Mouse (Mus musculus) adrenal gland, postnatal 36 days (tissue): Measurements from ENCODE around the gene Ints14. TPM values are rescaled to one million over a fixed set of nuclear protein-coding genes. Genes with fewer than 3 reads are reported as not detected.

Experiments
- DNase-seq, 2 experiments: peaks; one replicate each; pipeline ENCODE4 v3.0.0; 2021; ENCODE audit warnings: mixed read lengths in 1 of 2
- long read RNA-seq, 2 experiments: library from polyadenylated mRNA; stranded (forward); transcript quantifications; one replicate each; pipeline ENCODE4 v2.0.0; 2021; ENCODE audit warnings: borderline sequencing depth in 2 of 2
- total RNA-seq, 2 experiments: library from RNA; stranded (reverse); gene quantifications; 2 replicates each; pipeline ENCODE4 v1.2.3; 2021

Gene Ints14
- total RNA-seq, result 10 to 100 TPM; 24.9 to 30.3 TPM
- long read RNA-seq, experiment 1, partial matches to known transcripts, result 9 of 14 reads
- long read RNA-seq, experiment 1, other reads (novel, unspliced or antisense), result 2 of 14 reads
- long read RNA-seq, experiment 2, partial matches to known transcripts, result 3 of 7 reads
- long read RNA-seq, experiment 2, other reads (novel, unspliced or antisense), result 1 of 7 reads

DNA sequence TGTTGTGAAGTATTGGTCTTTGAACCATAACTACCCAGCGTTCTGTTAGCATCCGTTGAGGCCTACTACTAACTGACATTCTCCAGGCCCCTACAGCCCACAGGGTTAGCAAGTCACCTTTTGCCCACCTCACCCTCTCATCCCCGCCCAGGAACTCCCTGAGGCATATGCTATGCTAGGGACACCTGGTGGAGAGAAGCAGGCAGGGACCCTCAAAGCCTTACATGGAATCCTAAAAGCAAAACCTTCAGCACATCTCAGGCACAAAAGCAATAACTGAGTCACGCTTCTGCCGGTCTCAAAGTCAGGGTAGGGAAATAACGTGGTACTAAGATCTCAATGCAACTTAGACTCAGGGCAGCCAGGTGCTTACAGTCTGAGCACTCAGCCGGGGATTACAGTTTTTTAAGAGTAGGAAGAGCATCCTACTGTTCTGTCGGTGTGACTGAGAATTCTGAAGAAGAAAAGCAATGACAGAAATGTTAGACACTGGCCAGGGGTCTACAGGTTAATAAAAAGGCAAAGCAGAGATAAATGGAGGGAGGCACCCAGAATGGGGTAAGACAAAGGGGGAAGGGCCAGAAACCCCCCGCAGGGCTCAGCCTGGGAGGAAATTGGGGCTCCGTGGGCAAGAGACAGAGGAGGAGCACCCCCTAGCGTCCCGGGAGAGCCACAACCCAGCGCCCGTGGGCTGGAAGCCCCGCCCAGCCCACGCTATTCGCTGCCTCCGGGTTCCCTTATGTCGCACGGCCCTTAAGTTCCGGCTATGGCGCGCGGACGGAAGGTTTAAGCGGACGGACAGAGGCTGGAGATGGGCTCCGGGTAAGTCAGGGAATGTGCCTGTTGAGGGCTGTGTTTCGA, at the start of gene Ints14:
Gene Ints14, plus strand, starts transcription at position 789 of the 861 bp plus-strand sequence.
- DNase-seq, result peak; percentile 96

DNA sequence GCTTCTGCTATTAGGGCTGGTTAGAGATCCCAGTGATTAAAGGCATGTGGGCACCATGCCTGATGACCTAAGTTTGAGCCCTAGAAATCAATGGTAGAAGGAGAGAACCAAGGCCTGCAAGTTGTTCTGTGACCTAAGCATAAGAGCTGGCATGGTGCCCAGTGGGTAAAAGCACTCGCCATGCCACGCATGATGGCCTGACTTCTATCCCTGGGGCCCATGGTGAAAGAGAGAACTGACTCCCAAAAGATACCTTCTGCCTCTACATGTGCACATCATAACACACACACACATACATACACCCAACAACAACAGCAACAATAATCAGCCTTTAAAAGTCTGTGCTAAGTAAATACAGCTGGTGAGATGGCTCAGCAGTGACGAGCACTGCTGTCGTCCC, 47.3 kb upstream of the Ints14 start:
- no peak for DNase-seq

DNA sequence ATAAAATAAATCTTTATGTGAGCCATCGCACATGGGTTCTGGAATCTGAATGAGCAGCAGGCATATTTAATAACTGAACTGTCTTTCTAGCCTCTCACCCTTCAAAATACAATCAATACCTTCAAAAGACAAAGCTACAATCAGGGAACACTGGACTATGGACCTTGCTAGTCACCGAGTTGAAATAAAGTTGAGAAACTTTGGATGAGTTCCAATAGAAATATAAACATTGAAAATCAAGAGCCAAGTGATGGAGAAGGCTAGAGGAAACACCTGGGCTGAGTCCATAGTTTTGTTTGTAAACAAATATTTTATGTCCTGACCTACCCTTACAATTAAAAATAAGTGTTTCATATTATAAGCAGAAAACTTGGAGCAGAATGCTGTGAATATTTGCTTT, 46.7 kb upstream of the Ints14 start:
- no peak for DNase-seq

DNA sequence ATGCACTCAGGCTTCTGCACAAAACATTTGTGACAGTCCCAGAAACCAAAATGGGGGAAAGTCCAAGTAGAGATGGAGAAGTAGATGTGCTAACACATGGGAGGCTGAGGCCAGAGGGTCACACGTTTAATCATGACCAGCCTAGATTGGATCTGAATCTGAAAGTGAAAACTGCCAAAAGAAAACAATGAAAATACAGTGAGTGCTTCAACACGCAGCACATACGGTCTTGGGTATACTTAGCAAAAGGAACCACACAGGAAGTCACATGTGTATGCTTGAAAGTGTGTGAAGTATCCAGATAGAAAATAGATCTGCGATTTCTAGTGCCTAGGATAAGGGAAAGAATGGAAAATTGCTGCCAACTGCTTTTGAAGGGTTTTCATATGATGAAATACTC, 46.1 kb upstream of the Ints14 start:
- DNase-seq, result no peak

DNA sequence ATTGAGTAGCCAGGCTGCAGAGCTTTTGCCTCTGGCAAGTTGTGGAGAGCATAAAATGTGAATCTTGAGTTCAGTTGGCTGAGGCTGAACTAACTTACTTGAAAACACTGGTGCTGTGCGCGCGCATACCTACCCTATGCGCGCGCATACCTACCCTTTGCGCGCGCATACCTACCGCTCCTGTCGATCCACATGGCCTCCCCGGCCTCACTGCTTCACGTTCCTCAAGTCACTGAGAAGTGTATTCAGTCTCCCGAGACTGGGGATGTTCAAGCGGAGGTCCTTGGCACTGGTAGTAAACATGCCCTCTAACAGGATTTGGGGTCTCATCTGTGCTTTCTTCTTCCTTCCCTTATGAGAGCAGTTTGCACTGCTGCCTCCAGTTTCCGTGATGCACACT, 42.1 kb upstream of the Ints14 start:
- no peak for DNase-seq

DNA sequence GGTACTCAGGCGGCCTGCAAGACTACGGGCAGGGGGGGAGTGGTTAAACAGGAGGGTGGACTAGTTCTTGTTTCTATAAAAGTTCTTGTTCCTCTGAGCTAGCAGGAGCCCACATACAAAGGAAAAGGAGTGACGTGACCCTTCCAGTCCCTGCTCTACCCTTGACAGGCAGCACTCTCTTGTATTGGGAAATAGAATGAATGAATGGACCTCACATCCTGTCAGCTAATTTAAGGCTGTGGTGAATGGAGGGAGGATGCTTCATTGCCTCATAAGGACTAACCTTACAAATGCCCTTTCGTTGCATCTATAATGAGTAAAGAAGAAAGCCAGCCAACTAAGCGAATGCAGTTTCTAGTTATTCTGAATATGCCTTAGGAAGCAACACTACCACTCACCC, 34.9 kb upstream of the Ints14 start:
- DNase-seq, result no peak

DNA sequence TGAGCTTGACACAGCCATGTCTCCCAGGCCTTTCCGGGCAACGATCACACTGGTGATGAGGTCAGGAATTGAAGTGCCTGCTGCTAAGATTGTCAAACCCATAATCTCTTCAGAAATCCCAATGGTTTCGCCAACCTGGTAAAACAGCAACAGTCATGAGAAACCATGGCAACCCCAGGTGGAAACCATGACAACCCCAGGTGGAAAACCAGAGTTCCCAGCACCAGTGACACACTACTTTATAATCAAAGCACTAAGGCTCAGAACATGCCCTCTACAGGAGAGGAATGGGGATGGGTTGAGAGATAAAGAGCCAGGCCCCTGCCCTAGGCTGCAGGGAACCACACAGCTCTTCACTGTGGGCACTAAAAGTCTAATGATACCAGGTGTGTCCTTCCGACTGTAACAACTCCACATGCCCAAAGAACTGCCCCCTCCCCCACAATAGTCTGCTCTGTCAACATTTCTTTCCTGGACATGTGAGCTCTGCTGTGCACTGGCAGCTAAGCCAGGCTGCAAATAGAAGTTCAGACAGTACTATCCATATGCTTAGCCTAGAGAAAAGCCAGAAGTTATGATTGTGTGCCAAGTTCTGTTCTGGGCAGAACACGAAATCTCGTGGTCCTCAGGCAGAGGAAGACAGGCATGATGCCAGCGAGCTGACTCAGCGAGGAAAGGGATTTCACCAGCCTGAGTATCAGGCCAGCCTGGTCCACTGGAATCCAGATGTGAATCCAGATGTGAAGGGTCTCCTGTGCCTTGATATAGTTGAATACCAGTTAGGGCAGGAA, 34.3 kb upstream of the Ints14 start:
- peak; percentile 80 to 85 for DNase-seq

DNA sequence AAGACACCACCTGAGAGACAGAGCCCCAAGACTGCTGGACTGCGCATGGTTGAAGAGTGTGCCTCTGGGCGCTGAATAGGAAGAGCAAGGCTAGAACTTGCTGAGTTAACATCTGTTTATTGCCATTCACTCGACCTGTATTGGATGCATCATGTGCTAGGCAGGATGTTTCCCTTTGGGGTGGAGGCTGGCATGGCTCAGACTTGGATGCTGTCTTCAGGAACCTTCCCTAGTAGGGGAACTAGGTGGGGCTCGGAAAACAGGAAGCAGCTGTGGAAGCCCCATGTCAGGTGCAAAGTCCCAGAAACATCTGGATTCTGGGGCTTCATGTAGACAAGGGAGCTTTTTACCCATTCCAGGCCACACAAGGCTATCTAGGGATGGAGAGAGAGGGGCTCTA, 30.4 kb upstream of the Ints14 start:
- DNase-seq, result no peak

DNA sequence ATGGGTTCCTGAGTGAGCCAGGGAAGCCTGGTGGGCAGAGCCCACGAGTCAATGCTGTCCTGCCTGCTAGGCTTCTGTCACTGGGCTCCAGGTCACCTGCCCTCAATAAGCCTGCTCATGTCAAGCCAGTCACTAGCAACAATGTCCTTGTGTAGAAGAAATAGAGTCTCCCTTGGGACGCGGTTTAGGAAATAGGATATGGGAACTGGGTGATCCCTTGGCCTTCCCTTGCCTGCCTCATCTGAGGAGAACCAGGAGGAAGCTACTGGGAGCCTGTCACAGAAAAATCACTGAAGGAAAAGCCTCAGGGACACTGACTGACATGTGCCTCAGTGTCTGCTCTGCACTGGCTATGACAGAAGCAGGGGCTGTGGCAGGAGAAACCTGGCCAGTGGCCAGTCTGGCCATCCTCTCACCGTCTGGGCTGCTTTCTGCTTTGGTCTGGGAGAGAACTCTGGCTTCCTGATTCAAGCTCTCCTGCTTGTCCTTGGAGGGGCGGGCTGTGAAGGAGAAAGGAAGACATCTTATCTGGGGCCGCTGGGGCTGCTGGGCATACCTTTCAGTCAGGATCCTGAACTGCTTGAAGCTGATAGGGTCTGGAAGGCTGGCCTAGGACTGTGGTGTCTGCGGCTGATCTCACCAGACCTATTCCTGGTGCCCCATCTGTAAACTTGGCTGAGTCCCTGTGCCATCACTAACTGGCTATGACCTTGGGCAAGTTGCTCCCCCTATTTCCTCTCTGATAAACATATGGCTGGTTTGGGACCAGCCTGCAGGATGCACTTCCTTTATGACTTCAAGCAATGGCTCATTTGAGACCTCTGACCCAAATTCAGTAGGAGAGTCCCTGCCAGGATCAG, 28.7 kb upstream of the Ints14 start:
- no peak for DNase-seq

DNA sequence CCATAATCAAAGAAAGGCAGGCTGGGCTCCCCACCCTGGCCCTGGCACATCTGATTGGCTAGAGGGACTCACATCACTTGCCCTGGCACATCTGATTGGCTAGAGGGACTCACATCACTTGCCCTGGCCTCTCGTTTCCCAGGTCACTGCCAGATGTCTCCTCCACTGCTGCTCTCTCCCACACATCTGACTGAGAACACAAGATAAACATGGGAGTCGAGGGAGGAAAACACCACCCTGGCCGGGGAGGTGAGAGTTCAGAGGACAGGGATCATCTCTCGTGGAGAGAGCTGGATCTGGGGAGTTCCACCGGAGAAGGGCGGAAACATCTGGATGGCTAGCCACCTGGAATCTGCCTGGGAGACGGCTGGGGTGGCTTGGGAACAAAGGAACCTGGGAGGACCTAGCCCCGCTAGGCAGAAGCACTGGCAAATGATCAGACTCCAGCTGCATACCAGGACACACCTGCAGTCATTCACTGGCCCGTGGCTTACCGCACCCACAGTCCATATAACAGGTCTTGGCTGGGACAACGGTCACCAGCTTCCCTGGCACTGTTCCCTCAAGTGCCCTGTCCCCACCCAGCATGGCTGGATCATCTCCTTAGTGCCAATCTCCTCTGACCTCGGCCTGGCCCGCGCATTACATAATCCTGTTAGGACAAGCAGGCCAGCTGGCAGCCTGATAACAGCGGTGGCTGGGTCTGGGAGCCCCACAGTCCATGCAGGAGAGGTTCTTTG, 26.5 kb upstream of the Ints14 start:
- peak; percentile 79 to 83 for DNase-seq

DNA sequence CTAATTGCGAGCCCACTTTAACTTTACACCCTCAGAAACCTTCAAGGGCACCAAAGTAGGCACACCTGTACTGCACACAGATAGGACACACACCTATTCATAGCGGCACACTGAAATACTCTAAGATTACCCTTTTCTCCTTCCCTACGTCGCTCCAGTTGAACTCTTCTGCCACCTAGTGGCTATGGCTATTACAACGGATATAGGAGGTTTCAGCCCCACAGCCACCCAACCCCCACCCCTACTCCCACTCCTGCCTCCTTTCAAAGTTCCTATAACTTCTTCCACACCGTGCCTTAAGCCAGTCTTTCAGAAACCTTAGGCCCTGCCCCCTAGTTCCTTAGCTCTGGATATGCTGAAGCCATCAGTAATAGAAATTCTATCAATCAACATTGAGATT, 24.2 kb upstream of the Ints14 start:
- DNase-seq, result peak; percentile 65 to 81

DNA sequence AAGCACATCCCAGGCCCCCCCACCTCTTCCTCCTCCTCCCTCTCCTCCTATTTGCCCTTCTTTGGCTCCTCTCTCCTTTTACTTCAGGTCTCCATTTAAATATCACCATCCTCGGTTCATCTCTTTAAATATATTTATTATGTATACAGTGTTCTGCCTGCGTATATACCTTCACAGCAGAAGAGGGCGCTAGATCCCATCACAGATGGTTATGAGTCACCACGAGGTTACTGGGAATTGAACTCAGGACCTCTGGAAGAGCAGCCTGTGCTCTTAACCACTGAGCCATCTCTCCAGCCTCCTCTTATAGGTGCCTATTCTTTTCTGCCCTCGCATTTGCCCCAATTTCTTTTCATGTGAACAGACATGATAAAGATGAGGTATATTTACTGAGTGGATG, 23.2 kb upstream of the Ints14 start:
- no peak for DNase-seq

DNA sequence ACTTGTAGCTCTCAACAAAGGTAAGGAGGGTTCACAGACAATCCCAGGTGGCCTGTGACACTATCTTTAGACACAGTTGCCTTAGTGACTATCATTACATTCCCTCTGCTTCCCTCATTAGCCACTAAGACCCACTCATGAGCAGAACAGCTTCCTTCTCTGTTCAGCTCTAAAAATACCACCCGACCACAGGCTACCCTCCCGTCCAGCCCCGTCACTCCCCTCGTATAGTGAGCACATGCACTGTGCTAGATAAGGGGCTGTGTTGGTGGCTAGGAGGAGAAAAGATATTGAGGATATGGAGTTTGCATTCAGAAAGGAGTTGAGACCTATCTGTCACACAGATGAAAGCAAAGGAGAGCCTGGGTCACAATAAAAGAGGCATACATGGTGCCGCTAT, 22.2 kb upstream of the Ints14 start:
- no peak for DNase-seq

DNA sequence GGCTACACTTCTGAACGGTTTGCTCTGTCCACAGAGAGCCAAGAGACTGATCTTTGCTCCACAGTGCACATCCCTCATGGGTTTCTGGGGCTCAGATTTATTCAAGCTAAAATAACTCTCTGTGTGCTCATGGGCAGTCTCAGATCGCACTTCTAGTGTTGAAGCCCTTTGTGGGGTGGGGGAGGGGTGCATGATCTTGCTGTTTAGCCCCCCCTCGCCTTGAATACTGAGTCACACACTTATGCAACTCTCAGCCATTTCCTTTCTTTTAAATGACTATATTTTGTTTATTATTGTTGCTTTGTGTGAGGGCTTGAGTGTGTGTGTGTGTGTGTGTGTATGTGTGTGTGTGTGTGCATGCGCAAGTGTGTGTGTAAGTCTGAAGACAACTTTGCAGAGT, 21.4 kb upstream of the Ints14 start:
- peak in 1 of 2 experiments; percentile 30 for DNase-seq

DNA sequence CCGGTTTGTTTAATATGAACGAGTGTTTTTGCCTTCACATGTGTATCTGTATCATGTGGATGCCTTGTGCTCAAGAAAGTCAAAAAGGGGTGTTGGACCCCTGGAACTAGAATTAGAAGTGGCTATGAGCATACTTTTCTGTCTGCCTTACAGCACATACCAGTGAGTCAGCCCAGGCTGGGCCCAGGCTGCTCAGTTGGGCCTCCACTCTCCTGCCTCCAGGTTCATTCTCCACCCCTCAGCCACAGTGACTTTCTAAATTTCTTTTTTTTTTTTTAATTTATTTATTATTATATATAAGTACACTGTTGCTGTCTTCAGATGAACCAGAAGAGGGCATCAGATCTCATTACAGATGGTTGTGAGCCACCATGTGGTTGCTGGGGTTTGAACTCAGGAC, 20.9 kb upstream of the Ints14 start:
- DNase-seq, result no peak

DNA sequence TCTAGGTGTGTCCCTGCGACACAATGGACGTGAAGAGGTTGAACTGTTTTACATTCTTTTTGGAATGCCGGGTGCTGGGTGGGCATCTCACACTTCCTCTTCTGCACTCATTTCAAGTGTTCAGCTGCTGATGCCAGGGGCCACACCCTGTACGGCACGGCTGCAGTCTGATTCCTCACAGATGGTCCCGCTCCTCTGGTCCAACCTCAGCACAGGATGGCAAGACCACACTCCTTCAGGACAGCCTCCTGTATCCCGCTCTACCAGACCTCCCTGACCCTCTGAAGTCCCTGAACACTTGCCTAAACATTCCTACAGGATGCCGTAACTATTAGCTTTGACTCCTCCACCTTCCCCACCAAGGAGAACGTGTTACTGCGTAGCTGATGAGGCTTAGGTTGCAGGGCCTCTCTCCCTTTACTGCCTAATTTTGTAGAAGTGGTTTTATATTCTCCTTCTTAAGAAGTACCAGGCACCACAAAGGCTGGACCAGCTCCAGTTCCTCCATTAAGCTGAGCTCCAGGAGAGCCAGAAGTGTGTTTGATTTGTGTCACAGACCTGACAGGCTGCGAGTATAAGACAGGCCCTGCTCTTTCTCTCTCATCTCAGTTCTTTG, 19.9 kb upstream of the Ints14 start:
- DNase-seq, result no peak

DNA sequence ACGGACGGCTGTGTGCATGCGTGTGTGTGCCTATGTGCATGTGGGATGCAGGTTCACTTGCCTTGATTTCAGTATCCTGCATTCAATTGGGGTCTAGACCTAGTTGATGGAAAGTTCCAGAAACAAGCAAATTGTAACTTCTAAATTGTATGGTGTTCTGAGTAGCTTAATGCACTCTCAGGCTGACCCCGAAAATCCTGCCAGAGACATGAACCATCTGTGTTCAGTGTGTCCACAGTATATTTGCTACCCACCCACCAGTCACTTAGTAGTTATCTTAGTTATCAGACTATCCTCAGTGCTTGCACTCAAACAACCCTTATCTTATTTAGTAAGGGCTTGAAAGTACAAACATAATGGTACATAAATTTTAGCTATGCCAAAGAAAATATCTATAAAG, 19.1 kb upstream of the Ints14 start:
- no peak for DNase-seq

DNA sequence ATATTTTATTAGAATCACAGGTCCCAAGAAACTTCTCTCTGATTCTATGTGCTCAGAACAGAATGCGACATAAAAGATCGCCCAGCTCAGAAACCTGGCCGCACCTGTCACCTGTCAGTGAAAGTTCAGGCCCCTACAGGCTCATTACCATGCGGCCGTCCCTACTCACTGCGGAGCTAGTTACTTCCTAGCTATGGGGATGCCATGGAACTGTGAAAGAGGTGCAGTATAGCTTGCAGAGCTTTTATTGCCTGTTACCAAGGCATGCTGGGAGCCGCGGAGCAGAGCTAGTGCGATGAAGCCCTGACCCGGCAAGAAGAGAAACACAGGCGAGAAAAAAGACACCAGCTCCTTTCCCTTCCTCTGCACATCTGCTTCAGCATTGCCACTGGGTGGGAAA, 16.7 kb upstream of the Ints14 start:
- no peak for DNase-seq

DNA sequence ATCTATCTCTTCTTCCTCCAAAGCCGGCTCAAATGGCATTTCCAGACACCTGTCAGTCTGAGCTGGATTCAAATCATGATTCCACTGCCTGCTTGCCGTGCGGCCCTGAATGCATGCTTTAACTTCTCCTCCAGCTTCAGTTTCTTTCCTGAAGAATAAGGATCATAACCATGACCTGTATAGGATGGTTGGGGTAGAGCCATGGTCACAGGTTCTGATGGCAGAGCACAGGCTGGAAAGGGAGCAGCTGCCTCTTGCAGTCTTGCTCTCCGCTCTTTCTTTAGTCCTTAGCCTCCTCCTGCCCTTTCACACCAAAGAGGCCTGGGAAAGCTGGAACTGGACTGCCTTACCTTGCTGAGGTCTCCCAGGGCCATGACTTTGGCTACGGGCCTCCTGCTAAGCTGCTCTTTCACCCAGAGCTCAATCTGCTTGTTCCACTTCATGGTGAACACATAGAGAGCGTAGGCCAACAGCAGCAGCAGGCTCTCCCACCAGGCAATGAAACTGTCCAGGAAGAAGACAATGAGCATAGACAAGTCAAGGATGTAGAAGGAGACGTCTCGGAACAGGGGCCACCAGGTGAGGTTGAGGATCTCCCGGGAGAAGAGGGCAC, 13.1 kb upstream of the Ints14 start:
- DNase-seq, result no peak

DNA sequence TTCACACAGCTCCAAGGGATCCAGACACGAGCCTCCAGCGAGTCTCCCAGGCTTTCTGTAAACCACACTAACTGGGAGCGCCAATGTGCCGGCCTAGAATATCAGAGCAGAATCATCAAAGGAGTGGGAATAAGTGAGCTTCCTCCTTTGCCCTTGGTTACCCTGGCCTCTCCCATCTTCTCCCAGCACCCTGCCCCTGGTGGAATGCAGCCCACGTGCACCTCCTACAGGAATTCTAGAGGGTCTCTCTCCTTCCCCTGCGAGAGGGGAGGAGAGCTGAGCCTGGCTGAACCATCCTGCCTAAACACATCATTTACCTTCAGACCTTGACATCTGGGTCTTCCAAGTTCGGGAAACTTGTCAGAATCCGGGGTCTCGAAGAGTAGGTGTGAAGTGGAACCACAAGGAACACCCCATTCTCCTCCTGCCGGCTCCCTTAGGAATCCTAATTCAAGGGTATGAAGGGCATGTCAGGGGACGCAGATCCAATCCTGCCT, 9.5 kb upstream of the Ints14 start, which contains the start of gene Slc24a1:
Gene Slc24a1, minus strand, starts transcription at position 447 of the 497 bp plus-strand sequence.
- DNase-seq, result no peak
